Mouse (Mus musculus) bone marrow macrophage, adult 2 months (primary cell): ENCODE measurements around the gene Myo3b.

Experiments used
- CTCF ChIP-seq: IDR thresholded peaks from 2 replicates; pipeline ENCODE4 v1.5.1; 2012; ENCODE audit warnings: low read depth, mild to moderate bottlenecking, low read length, moderate library complexity
- POLR2A ChIP-seq: IDR thresholded peaks from 2 replicates; pipeline ENCODE4 v1.6.1; 2012; ENCODE audit warnings: mild to moderate bottlenecking, low read depth, low read length, borderline replicate concordance

GRCm38 (mm10) chr2:70345126-70345525 lies 306.2 kb downstream of the Myo3b start:
- no peak for TF ChIP-seq POLR2A
- TF ChIP-seq CTCF: no peak
